Mouse (Mus musculus): ENCODE measurements at regions not wholly inside any gene's neighbourhood (a gene's known extent, or its start where the extent isn't known, plus 50 kb on each side); places are given as distances from the start of the nearest gene placed in this dataset.
A peak's percentile ranks its signal among the peaks of the same experiment; 100 is the strongest.

GRCm38 (mm10) chr11:43351818-43352217, 74.2 kb downstream of the Pttg1 start:
- no peak for TF ChIP-seq CTCF (IDR thresholded peaks at IDR 0.05; ENCODE audit: low read depth)
- 60% methylated on average over 2 of the region's 2 CpGs for WGBS
- Histone ChIP-seq H3K27ac (ENCODE audit: low read depth, low read length) (no peak overlapping the region), H3K4me2 (replicated peaks; ENCODE audit: low read depth) (no peak overlapping the region), H3K4me1 (replicated peaks; ENCODE audit: control insufficient read depth, insufficient read depth, low read length) (no peaks in the 10 kb centered on the region), H3K27me3 (replicated peaks; ENCODE audit: control insufficient read depth, insufficient read depth, low read length) (no peaks in the 10 kb centered on the region), H3K9me3 (ENCODE audit: control insufficient read depth) (no peaks in the 10 kb centered on the region), H3K36me3 (ENCODE audit: control insufficient read depth, insufficient read depth) (no peaks in the 10 kb centered on the region), H3K9ac (ENCODE audit: low read depth, low read length) (no peak overlapping the region), H3K4me3 (ENCODE audit: low read depth, low read length) (no peak overlapping the region)
- ATAC-seq, result no peak

DNA sequence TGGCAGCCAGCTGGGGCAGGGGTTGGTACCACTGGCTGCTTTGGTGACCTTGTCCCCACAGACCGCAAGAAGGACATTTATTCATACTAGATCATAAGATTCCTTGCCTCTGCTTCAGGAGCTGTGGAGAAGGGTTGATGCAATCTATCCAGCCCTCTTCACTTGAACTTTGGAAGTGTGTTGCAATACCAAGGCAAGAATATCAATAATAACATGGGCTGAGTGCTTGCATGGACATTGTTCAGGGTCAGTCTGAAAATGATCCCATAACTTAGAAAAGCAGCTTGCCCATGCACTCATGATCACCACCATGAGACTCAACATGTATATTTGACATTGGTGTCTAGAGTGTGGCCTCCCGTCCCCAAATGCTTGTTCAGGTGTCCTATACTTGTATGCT, 74.7 kb downstream of the Pttg1 start:
- 86% methylated on average over 2 of the region's 2 CpGs for WGBS
- H3K4me1 ChIP-seq (replicated peaks; ENCODE audit: control insufficient read depth, insufficient read depth, low read length), result no peaks in the 10 kb centered on the region
- no peaks in the 10 kb centered on the region for H3K9me3 ChIP-seq (ENCODE audit: control insufficient read depth)
- H3K36me3 ChIP-seq (ENCODE audit: control insufficient read depth, insufficient read depth), result no peaks in the 10 kb centered on the region
- TF ChIP-seq CTCF (IDR thresholded peaks at IDR 0.05; ENCODE audit: low read depth), result no peak
- no peak overlapping the region for H3K9ac ChIP-seq (ENCODE audit: low read depth, low read length)
- no peaks in the 10 kb centered on the region for H3K27me3 ChIP-seq (replicated peaks; ENCODE audit: control insufficient read depth, insufficient read depth, low read length)
- ATAC-seq, result peak; percentile 42; the same call in 1 of the 2 replicates
- H3K4me3 ChIP-seq (ENCODE audit: low read depth, low read length), result no peak overlapping the region
- no peak overlapping the region for H3K4me2 ChIP-seq (replicated peaks; ENCODE audit: low read depth)
- H3K27ac ChIP-seq (ENCODE audit: low read depth, low read length), result no peak overlapping the region

GRCm38 (mm10) chr11:43350242-43350641, 75.8 kb downstream of the Pttg1 start:
- Histone ChIP-seq H3K36me3 (ENCODE audit: control insufficient read depth, insufficient read depth) (no peaks in the 10 kb centered on the region), H3K27me3 (replicated peaks; ENCODE audit: control insufficient read depth, insufficient read depth, low read length) (no peaks in the 10 kb centered on the region), H3K9ac (ENCODE audit: low read depth, low read length) (no peak overlapping the region), H3K4me3 (ENCODE audit: low read depth, low read length) (no peak overlapping the region), H3K27ac (ENCODE audit: low read depth, low read length) (no peak overlapping the region), H3K4me2 (replicated peaks; ENCODE audit: low read depth) (no peak overlapping the region), H3K4me1 (replicated peaks; ENCODE audit: control insufficient read depth, insufficient read depth, low read length) (no peaks in the 10 kb centered on the region), H3K9me3 (ENCODE audit: control insufficient read depth) (no peaks in the 10 kb centered on the region)
- no peak for ATAC-seq
- 57% methylated on average over 3 of the region's 3 CpGs for WGBS
- no peak for TF ChIP-seq CTCF (IDR thresholded peaks at IDR 0.05; ENCODE audit: low read depth)

GRCm38 (mm10) chr11:43349564-43349963, 76.5 kb downstream of the Pttg1 start:
- no peaks in the 10 kb centered on the region for H3K27me3 ChIP-seq (replicated peaks; ENCODE audit: control insufficient read depth, insufficient read depth, low read length)
- ATAC-seq, result no peak
- TF ChIP-seq CTCF (IDR thresholded peaks at IDR 0.05; ENCODE audit: low read depth), result no peak
- H3K27ac ChIP-seq (ENCODE audit: low read depth, low read length), result no peak overlapping the region
- 49% methylated on average over 7 of the region's 7 CpGs for WGBS
- H3K36me3 ChIP-seq (ENCODE audit: control insufficient read depth, insufficient read depth), result no peaks in the 10 kb centered on the region
- no peak overlapping the region for H3K4me2 ChIP-seq (replicated peaks; ENCODE audit: low read depth)
- no peak overlapping the region for H3K9ac ChIP-seq (ENCODE audit: low read depth, low read length)
- no peaks in the 10 kb centered on the region for H3K4me1 ChIP-seq (replicated peaks; ENCODE audit: control insufficient read depth, insufficient read depth, low read length)
- no peak overlapping the region for H3K4me3 ChIP-seq (ENCODE audit: low read depth, low read length)
- H3K9me3 ChIP-seq (ENCODE audit: control insufficient read depth), result no peaks in the 10 kb centered on the region

- Histone ChIP-seq H3K9me3 (ENCODE audit: control insufficient read depth) (no peaks in the 10 kb centered on the region), H3K4me3 (ENCODE audit: low read depth, low read length) (no peak overlapping the region), H3K36me3 (ENCODE audit: control insufficient read depth, insufficient read depth) (no peaks in the 10 kb centered on the region), H3K9ac (ENCODE audit: low read depth, low read length) (no peak overlapping the region), H3K4me2 (replicated peaks; ENCODE audit: low read depth) (no peak overlapping the region), H3K27me3 (replicated peaks; ENCODE audit: control insufficient read depth, insufficient read depth, low read length) (no peaks in the 10 kb centered on the region), H3K27ac (ENCODE audit: low read depth, low read length) (no peak overlapping the region), H3K4me1 (replicated peaks; ENCODE audit: control insufficient read depth, insufficient read depth, low read length) (no peaks in the 10 kb centered on the region)
- 18% methylated on average over 4 of the region's 4 CpGs for WGBS
- ATAC-seq, result no peak
- peak; percentile 92 for TF ChIP-seq CTCF (IDR thresholded peaks at IDR 0.05; ENCODE audit: low read depth)
Observed at GRCm38 (mm10) chr11:43348571-43348970, 77.5 kb downstream of the Pttg1 start.

DNA sequence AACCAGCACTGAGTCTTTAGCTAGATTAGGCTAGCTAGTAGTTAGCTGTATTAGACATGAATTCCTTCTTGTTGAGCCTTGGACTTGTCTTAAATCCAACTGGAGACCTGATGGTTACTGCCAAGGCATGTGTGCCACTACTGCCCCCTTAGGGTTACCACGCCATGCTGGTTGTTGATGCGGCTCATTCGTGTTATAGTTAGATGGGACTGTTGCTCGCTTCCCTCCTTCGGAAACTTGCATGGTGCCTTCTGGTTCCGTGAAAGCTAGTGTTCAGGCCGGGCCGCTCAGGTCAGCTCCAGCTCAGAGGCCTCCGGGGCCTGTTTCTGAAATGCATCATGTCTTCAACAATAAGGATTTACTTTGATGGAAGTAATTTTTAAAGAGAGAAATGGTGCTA, 79.6 kb downstream of the Pttg1 start:
- Histone ChIP-seq H3K27ac (ENCODE audit: low read depth, low read length) (no peak overlapping the region), H3K4me2 (replicated peaks; ENCODE audit: low read depth) (no peak overlapping the region), H3K9me3 (ENCODE audit: control insufficient read depth) (no peaks in the 10 kb centered on the region), H3K4me3 (ENCODE audit: low read depth, low read length) (no peak overlapping the region), H3K9ac (ENCODE audit: low read depth, low read length) (no peak overlapping the region), H3K36me3 (ENCODE audit: control insufficient read depth, insufficient read depth) (no peaks in the 10 kb centered on the region), H3K4me1 (replicated peaks; ENCODE audit: control insufficient read depth, insufficient read depth, low read length) (no peaks in the 10 kb centered on the region), H3K27me3 (replicated peaks; ENCODE audit: control insufficient read depth, insufficient read depth, low read length) (no peaks in the 10 kb centered on the region)
- no peak for TF ChIP-seq CTCF (IDR thresholded peaks at IDR 0.05; ENCODE audit: low read depth)
- ATAC-seq, result no peak
- 95% methylated on average over 9 of the region's 9 CpGs for WGBS

Measured in intestine, postnatal 0 days (tissue).